15 mouse cellular contexts compared by ENCODE assay signal in genomic region chr11:104234680-104235079, GRCm38 (mm10). TPM values are rescaled to one million over a fixed set of nuclear protein-coding genes. Genes with fewer than 3 reads are reported as not detected.
A peak's percentile ranks its signal among the peaks of the same experiment; 100 is the strongest.
DNase-seq lines count a peak whose midpoint lies in the region; ATAC-seq lines count a peak whose summit lies in the region.
"Had no signal": no experiment of that assay in that cellular context is flagged by ENCODE, and none has a peak within 500 bp of the region (broad histone marks: within the 10 kb centered on the region; RNA-seq: fewer than 3 reads in every experiment).

No protein-coding gene starts in this region.

- 22% methylated on average over 6 of the region's 6 CpGs for WGBS in hindbrain, embryonic 12.5 days
- 37% methylated on average over 6 of the region's 6 CpGs for WGBS in midbrain, embryonic 16.5 days

- H3K9me3 ChIP-seq in hindbrain, embryonic 12.5 days (replicated peaks) = no peaks in the 10 kb centered on the region
- no peaks in the 10 kb centered on the region for H3K9me3 ChIP-seq in midbrain, embryonic 16.5 days (replicated peaks; ENCODE audit: control insufficient read depth, low read length, poor library complexity, severe bottlenecking)
- H3K9me3 ChIP-seq: heart, embryonic 13.5 days; intestine, embryonic 15.5 days; stomach, embryonic 15.5 days had no signal

- DNase-seq in 3134 (ENCODE audit: extremely low read depth, insufficient read length, low spot score) = peak; percentile 33
- DNase-seq in NIH3T3 (ENCODE audit: low read depth) = peak; percentile 28
- DNase-seq in heart, postnatal 10 days = no peak
- no peak for DNase-seq in left cerebral cortex, postnatal 4 days
- no peak for DNase-seq in kidney, adult 11 months
- DNase-seq: gastrocnemius, postnatal 10 days; lung, postnatal 4 days; thymus, postnatal 36 days had no signal

- no peaks in the 10 kb centered on the region for H3K36me3 ChIP-seq in hindbrain, embryonic 12.5 days
- no peaks in the 10 kb centered on the region for H3K36me3 ChIP-seq in midbrain, embryonic 16.5 days (ENCODE audit: control insufficient read depth, insufficient read depth, low read length)
- H3K36me3 ChIP-seq: heart, embryonic 13.5 days; intestine, embryonic 15.5 days; stomach, embryonic 15.5 days had no signal

- H3K4me3 ChIP-seq in hindbrain, embryonic 12.5 days = peak overlapping the region; percentile 72
- peak overlapping the region; percentile 90 for H3K4me3 ChIP-seq in midbrain, embryonic 16.5 days (ENCODE audit: low read depth, low read length)
- H3K4me3 ChIP-seq: intestine, embryonic 15.5 days; stomach, embryonic 15.5 days had no signal

- H3K27me3 ChIP-seq in hindbrain, embryonic 12.5 days = peaks cover 43% of the 10 kb centered on the region
- no peaks in the 10 kb centered on the region for H3K27me3 ChIP-seq in midbrain, embryonic 16.5 days (ENCODE audit: control insufficient read depth, insufficient read depth, low read depth, low read length)

- H3K4me1 ChIP-seq in hindbrain, embryonic 12.5 days = peaks cover 47% of the 10 kb centered on the region
- H3K4me1 ChIP-seq in midbrain, embryonic 16.5 days (ENCODE audit: control insufficient read depth, insufficient read depth, low read length) = peaks cover 44% of the 10 kb centered on the region

- peak overlapping the region; percentile 80 for H3K9ac ChIP-seq in hindbrain, embryonic 12.5 days
- peak overlapping the region; percentile 99 for H3K9ac ChIP-seq in midbrain, embryonic 16.5 days (ENCODE audit: low read depth, low read length)
- H3K9ac ChIP-seq: intestine, embryonic 15.5 days; liver, embryonic 14.5 days; stomach, embryonic 15.5 days had no signal

- intact Hi-C loops in heart, postnatal 10 days (cut with DNase I) = no loop called here
- intact Hi-C loops in left cerebral cortex, postnatal 4 days (cut with DNase I) = no loop called here

- H3K4me2 ChIP-seq in hindbrain, embryonic 12.5 days (replicated peaks) = peak overlapping the region; percentile 89
- peak overlapping the region; percentile 79 for H3K4me2 ChIP-seq in midbrain, embryonic 16.5 days (ENCODE audit: low read length)
- H3K4me2 ChIP-seq: intestine, embryonic 15.5 days; stomach, embryonic 15.5 days had no signal

- ATAC-seq in hindbrain, embryonic 12.5 days (ENCODE audit: low FRiP score) = no peak
- ATAC-seq in midbrain, embryonic 16.5 days = no peak
- ATAC-seq: intestine, embryonic 15.5 days had no signal

- H3K27ac ChIP-seq in hindbrain, embryonic 12.5 days = no peak overlapping the region
- H3K27ac ChIP-seq in midbrain, embryonic 16.5 days (ENCODE audit: low read length) = peak overlapping the region; percentile 100; the same call in 1 of the 2 replicates
- H3K27ac ChIP-seq: heart, embryonic 13.5 days; intestine, embryonic 15.5 days; liver, embryonic 14.5 days; stomach, embryonic 15.5 days had no signal

RNA-seq across cellular contexts. Expression of gene Mapt, which starts 3.5 kb away (rescaled TPM):
- polyA plus RNA-seq in hindbrain, embryonic 12.5 days (2016; fragmentation: Nextera tagmentation; extraction: Ambion mirVana) = 235 and 248 TPM in 2 replicates
- 1,213 and 1,264 TPM in 2 replicates for polyA plus RNA-seq in midbrain, embryonic 16.5 days (2015; fragmentation: Nextera tagmentation; extraction: Ambion mirVana)
- total RNA-seq in heart, postnatal 10 days (2021) = 10 to 100 TPM; 40.7 to 52.8 TPM
- 1,000 to 10,000 TPM; 1,229 to 1,264 TPM for total RNA-seq in left cerebral cortex, postnatal 4 days (2021)

RNA-seq across cellular contexts. Expression of gene Sppl2c, which starts 48.6 kb away (rescaled TPM):
- polyA plus RNA-seq in hindbrain, embryonic 12.5 days (2016; fragmentation: Nextera tagmentation; extraction: Ambion mirVana) = not detected in 2 replicates
- not detected in 2 replicates for polyA plus RNA-seq in midbrain, embryonic 16.5 days (2015; fragmentation: Nextera tagmentation; extraction: Ambion mirVana)
- not detected for total RNA-seq in heart, postnatal 10 days (2021)
- not detected for total RNA-seq in left cerebral cortex, postnatal 4 days (2021)
- total RNA-seq: gastrocnemius, postnatal 10 days; left cerebral cortex, postnatal 14 days had no signal
- polyA plus RNA-seq: heart, embryonic 13.5 days; intestine, embryonic 15.5 days; liver, embryonic 14.5 days; stomach, embryonic 15.5 days had no signal

Comparison
In these comparisons a context has a peak if more than half of its experiments do, and no peak if none do; other contexts are left out.
1. DNase-seq: peak in 3134 (single experiment) and NIH3T3 (single experiment); none in heart, postnatal 10 days (0 of 2), left cerebral cortex, postnatal 4 days (single experiment) and kidney, adult 11 months (single experiment).
2. RNA of gene Mapt, which starts 3.5 kb away (total RNA-seq): 1,229 to 1,264 TPM in left cerebral cortex, postnatal 4 days; 40.7 to 52.8 TPM in heart, postnatal 10 days; every median in the first group is over 10 times any median in the second.